8 mouse cellular contexts compared by ENCODE assay signal in the genomic region with DNA sequence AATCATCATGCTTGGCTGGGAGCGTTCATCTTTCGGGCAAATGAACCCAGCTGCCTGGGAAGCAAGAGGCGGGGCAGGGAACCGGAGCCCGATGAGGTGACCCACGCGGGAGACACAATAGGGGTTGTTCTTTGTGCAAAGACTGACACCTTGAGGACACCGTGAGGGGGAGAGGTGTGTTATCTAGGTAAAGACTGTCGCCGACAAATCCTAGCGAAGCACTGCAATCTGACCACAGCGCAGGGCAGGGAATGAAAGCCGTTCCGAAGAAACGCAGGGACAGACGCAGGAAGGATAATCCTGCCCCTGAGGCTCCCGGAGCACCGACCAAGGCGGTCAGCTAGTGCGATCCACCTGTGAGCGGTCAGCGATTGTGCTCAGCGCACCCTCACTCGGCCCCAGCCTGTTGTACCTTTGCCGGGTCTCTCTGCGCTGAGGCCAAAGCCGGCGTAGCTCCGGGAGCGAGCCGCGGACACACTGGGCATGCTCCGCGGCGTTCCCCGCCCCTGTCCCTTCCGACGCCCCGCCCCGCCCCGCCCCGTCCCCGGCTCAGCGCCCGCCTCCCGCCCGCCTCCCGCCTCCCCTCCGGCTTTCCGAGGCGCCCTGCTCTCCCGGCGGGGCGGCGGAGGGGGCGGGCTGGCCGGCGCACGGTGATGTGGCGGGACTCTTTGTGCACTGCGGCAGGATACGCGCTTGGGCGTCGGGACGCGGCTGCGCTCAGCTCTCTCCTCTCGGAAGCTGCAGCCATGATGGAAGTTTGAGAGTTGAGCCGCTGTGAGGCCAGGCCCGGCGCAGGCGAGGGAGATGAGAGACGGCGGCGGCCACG. TPM values are rescaled to one million over a fixed set of nuclear protein-coding genes. Genes with fewer than 3 reads are reported as not detected.
A peak's percentile ranks its signal among the peaks of the same experiment; 100 is the strongest.
DNase-seq lines count a peak whose midpoint lies in the region; ATAC-seq and TF ChIP-seq lines count a peak whose summit lies in the region.

A gene (plus strand): TSS at position 598 of the 826 bp plus-strand sequence.

- H3K27me3 ChIP-seq in E14TG2a.4 (ENCODE audit: insufficient read depth, low read length): no peaks in the 10 kb centered on the region
- H3K27me3 ChIP-seq in forebrain, embryonic 11.5 days (ENCODE audit: control insufficient read depth, insufficient read depth, low read length): no peaks in the 10 kb centered on the region
- peaks cover 9% of the 10 kb centered on the region for H3K27me3 ChIP-seq in heart, embryonic 15.5 days
- no peaks in the 10 kb centered on the region; the same call in 1 of the 2 replicates for H3K27me3 ChIP-seq in liver, embryonic 14.5 days (ENCODE audit: control insufficient read depth, insufficient read depth, low read length)
- H3K27me3 ChIP-seq in stomach, embryonic 15.5 days (replicated peaks): no peaks in the 10 kb centered on the region; the same call in 1 of the 2 replicates

- peak within 1 kb of the TSS; percentile 95 for H3K27ac ChIP-seq in forebrain, embryonic 11.5 days (ENCODE audit: low read depth, low read length)
- peak within 1 kb of the TSS; percentile 100 for H3K27ac ChIP-seq in heart, embryonic 15.5 days
- peak within 1 kb of the TSS; percentile 41 for H3K27ac ChIP-seq in liver, embryonic 14.5 days
- H3K27ac ChIP-seq in stomach, embryonic 15.5 days: peak within 1 kb of the TSS; percentile 100

- peak; percentile 79 for DNase-seq in c-Kit-positive CD71-positive TER-119-negative erythroid progenitor cells, embryonic 14.5 days (ENCODE audit: low read depth)
- peak; percentile 99 for DNase-seq in forebrain, embryonic 11.5 days (ENCODE audit: low spot score)
- peak; percentile 95 to 98 for DNase-seq in kidney, postnatal 25 days
- peak; percentile 82 to 87 (median 84) for DNase-seq in liver, embryonic 14.5 days (ENCODE audit: low read depth in 3 of 3, low spot score in 3 of 3)
- DNase-seq in neural tube, embryonic 10.5 days (ENCODE audit: extremely low spot score, low spot score): peak; percentile 98

- ATAC-seq in forebrain, embryonic 11.5 days (replicated peaks; ENCODE audit: low FRiP score): peak; percentile 89
- ATAC-seq in heart, embryonic 15.5 days (replicated peaks; ENCODE audit: insufficient number of reproducible peaks, insufficient read depth, low FRiP score, low read depth): peak; percentile 90
- peak; percentile 86 for ATAC-seq in liver, embryonic 14.5 days (ENCODE audit: insufficient read depth)
- ATAC-seq in stomach, embryonic 15.5 days (ENCODE audit: insufficient read depth, low FRiP score, low read depth): peak; percentile 90

- no peak for TF ChIP-seq CTCF in E14TG2a.4 (conservative IDR thresholded peaks at IDR 0.05; ENCODE audit: low read length)
- TF ChIP-seq CTCF in liver, embryonic 14.5 days (IDR thresholded peaks at IDR 0.05; ENCODE audit: low read depth): no peak

- no peaks in the 10 kb centered on the region for H3K9me3 ChIP-seq in E14TG2a.4 (ENCODE audit: low read length)
- no peaks in the 10 kb centered on the region for H3K9me3 ChIP-seq in forebrain, embryonic 11.5 days (ENCODE audit: control insufficient read depth, low read length)
- no peaks in the 10 kb centered on the region for H3K9me3 ChIP-seq in heart, embryonic 15.5 days (replicated peaks)
- no peaks in the 10 kb centered on the region for H3K9me3 ChIP-seq in liver, embryonic 14.5 days (ENCODE audit: control insufficient read depth, low read length)
- H3K9me3 ChIP-seq in stomach, embryonic 15.5 days: no peaks in the 10 kb centered on the region

- H3K4me2 ChIP-seq in forebrain, embryonic 11.5 days (ENCODE audit: low read depth, low read length, severe bottlenecking): peak within 1 kb of the TSS; percentile 98
- H3K4me2 ChIP-seq in heart, embryonic 15.5 days: peak within 1 kb of the TSS; percentile 94
- peak within 1 kb of the TSS; percentile 100 for H3K4me2 ChIP-seq in liver, embryonic 14.5 days (ENCODE audit: low read depth)
- H3K4me2 ChIP-seq in stomach, embryonic 15.5 days: peak within 1 kb of the TSS; percentile 91

- TF ChIP-seq EP300 in liver, embryonic 14.5 days (IDR thresholded peaks at IDR 0.05; ENCODE audit: low read depth): no peak

- WGBS in forebrain, embryonic 11.5 days: under 1% methylated on average over 71 of the region's 77 CpGs
- under 1% methylated on average over 77 of the region's 77 CpGs for WGBS in heart, embryonic 15.5 days
- WGBS in liver, embryonic 14.5 days (ENCODE audit: insufficient replicate concordance): under 1% methylated on average over 63 of the region's 77 CpGs
- WGBS in stomach, embryonic 15.5 days: under 1% methylated on average over 53 of the region's 77 CpGs

- H3K9ac ChIP-seq in forebrain, embryonic 11.5 days (ENCODE audit: low read length): peak within 1 kb of the TSS; percentile 90
- H3K9ac ChIP-seq in heart, embryonic 15.5 days: peak within 1 kb of the TSS; percentile 100
- peak within 1 kb of the TSS; percentile 81 for H3K9ac ChIP-seq in liver, embryonic 14.5 days (replicated peaks)
- peak within 1 kb of the TSS; percentile 97 for H3K9ac ChIP-seq in stomach, embryonic 15.5 days

- peaks cover 46% of the 10 kb centered on the region for H3K4me1 ChIP-seq in E14TG2a.4 (replicated peaks; ENCODE audit: low read depth, low read length)
- no peaks in the 10 kb centered on the region for H3K4me1 ChIP-seq in forebrain, embryonic 11.5 days (replicated peaks; ENCODE audit: control insufficient read depth, insufficient read depth, low read length)
- peaks cover 30% of the 10 kb centered on the region for H3K4me1 ChIP-seq in heart, embryonic 15.5 days (replicated peaks)
- peaks cover 8 to 15% of the 10 kb centered on the region in 2 experiments; a peak in 3 of 4 replicates for H3K4me1 ChIP-seq in liver, embryonic 14.5 days (replicated peaks; ENCODE audit: control insufficient read depth in 2 of 2, insufficient read depth in 2 of 2, low read length in 1 of 2)
- peaks cover 4% of the 10 kb centered on the region; the same call in 1 of the 2 replicates for H3K4me1 ChIP-seq in stomach, embryonic 15.5 days

- H3K4me3 ChIP-seq in E14TG2a.4 (replicated peaks; ENCODE audit: low read length): peak within 1 kb of the TSS; percentile 93
- H3K4me3 ChIP-seq in forebrain, embryonic 11.5 days (ENCODE audit: low read depth, low read length): peak within 1 kb of the TSS; percentile 79
- H3K4me3 ChIP-seq in heart, embryonic 15.5 days: peak within 1 kb of the TSS; percentile 99
- peak within 1 kb of the TSS; percentile 68 to 93 for H3K4me3 ChIP-seq in liver, embryonic 14.5 days (ENCODE audit: insufficient read depth in 1 of 2, low read depth in 2 of 2, low read length in 2 of 2)
- H3K4me3 ChIP-seq in stomach, embryonic 15.5 days (replicated peaks): peak within 1 kb of the TSS; percentile 75

- peaks cover 16% of the 10 kb centered on the region for H3K36me3 ChIP-seq in E14TG2a.4 (ENCODE audit: insufficient read depth, low read length)
- H3K36me3 ChIP-seq in forebrain, embryonic 11.5 days (ENCODE audit: control insufficient read depth, insufficient read depth, low read length): no peaks in the 10 kb centered on the region
- H3K36me3 ChIP-seq in heart, embryonic 15.5 days: no peaks in the 10 kb centered on the region
- no peaks in the 10 kb centered on the region for H3K36me3 ChIP-seq in liver, embryonic 14.5 days (replicated peaks; ENCODE audit: control insufficient read depth, insufficient read depth, low read depth)
- no peaks in the 10 kb centered on the region for H3K36me3 ChIP-seq in stomach, embryonic 15.5 days

RNA-seq across cellular contexts. Expression of the gene that starts here (rescaled TPM):
- polyA plus RNA-seq in forebrain, embryonic 11.5 days (2014; fragmentation: Nextera tagmentation; extraction: Ambion mirVana): 10.1 and 11.0 TPM in 2 replicates
- 4.9 and 6.0 TPM in 2 replicates for polyA plus RNA-seq in heart, embryonic 15.5 days (2015; fragmentation: Nextera tagmentation; extraction: Ambion mirVana)
- 3.1 and 4.3 TPM in 2 replicates for polyA plus RNA-seq in liver, embryonic 14.5 days (2012; rRNA removed)
- 3.5 and 3.9 TPM in 2 replicates for polyA plus RNA-seq in liver, embryonic 14.5 days (2014; fragmentation: Nextera tagmentation; extraction: Ambion mirVana)
- 9.3 and 9.7 TPM in 2 replicates for polyA plus RNA-seq in stomach, embryonic 15.5 days (2015; fragmentation: Nextera tagmentation; extraction: Ambion mirVana)

Comparison
In these comparisons a context has a peak if more than half of its experiments do, and no peak if none do; other contexts are left out.
1. Peak in every context shown above with its lines: DNase-seq, ATAC-seq, H3K4me3 ChIP-seq and H3K27ac ChIP-seq.
2. H3K27ac ChIP-seq: peak in every context shown above with its lines; median percentile 100 in heart, embryonic 15.5 days; 100 in stomach, embryonic 15.5 days; 95 in forebrain, embryonic 11.5 days; 41 in liver, embryonic 14.5 days.